Mouse (Mus musculus) myocyte (in vitro differentiated cells): ENCODE data around the gene St5. TPM values are rescaled to one million over a fixed set of nuclear protein-coding genes. Genes with fewer than 3 reads are reported as not detected.

ENCODE experiments used
- H3K27me3 ChIP-seq: one replicate; pipeline ENCODE4 v1.6.1; 2011; ENCODE audit not compliant: control insufficient read depth, insufficient read depth, insufficient read length
- H3K36me3 ChIP-seq: one replicate; pipeline ENCODE4 v1.6.1; 2011; ENCODE audit not compliant: control insufficient read depth, insufficient read depth
- H3K4me2 ChIP-seq: one replicate; pipeline ENCODE4 v1.6.1; 2011; ENCODE audit warnings: low read depth, control low read depth
- H3K4me3 ChIP-seq: one replicate; pipeline ENCODE4 v1.5.1; 2011; ENCODE audit warnings: mild to moderate bottlenecking, control low read depth, moderate library complexity
- H3K79me2 ChIP-seq: one replicate; pipeline ENCODE4 v1.6.1; 2011; ENCODE audit not compliant: control insufficient read depth, insufficient read depth
- H3ac ChIP-seq: one replicate; pipeline ENCODE4 v1.6.1; 2011; ENCODE audit not compliant: control insufficient read depth, insufficient read length
- CEBPB ChIP-seq: IDR thresholded peaks from 2 replicates; pipeline ENCODE4 v1.6.1; 2011; ENCODE audit warnings: mild to moderate bottlenecking, moderate library complexity; ENCODE audit not compliant: poor library complexity, insufficient read depth, severe bottlenecking
- E2F4 ChIP-seq: IDR thresholded peaks from one replicate; pipeline ENCODE4 v1.6.1; 2011; ENCODE audit warnings: mild to moderate bottlenecking, control low read depth, moderate library complexity; ENCODE audit not compliant: insufficient read depth
- MAX ChIP-seq: IDR thresholded peaks from one replicate; pipeline ENCODE4 v1.6.1; 2011; ENCODE audit warnings: low read depth, mild to moderate bottlenecking, control low read depth
- MYOD1 ChIP-seq, 3 experiments: IDR thresholded peaks; one replicate each; pipeline ENCODE4 v1.6.1; 2011; ENCODE audit warnings: control low read depth in 2 of 3, low read depth in 2 of 3, mild to moderate bottlenecking in 2 of 3, moderate library complexity in 1 of 3; ENCODE audit not compliant: insufficient read length in 2 of 3, control insufficient read depth in 1 of 3
- MYOG ChIP-seq, 3 experiments: IDR thresholded peaks; one replicate each; pipeline ENCODE4 v1.6.1; 2011; ENCODE audit warnings: control low read depth in 2 of 3, low read depth in 2 of 3, mild to moderate bottlenecking in 2 of 3; ENCODE audit not compliant: insufficient read length in 2 of 3, control insufficient read depth in 1 of 3, insufficient read depth in 1 of 3
- POLR2A ChIP-seq: IDR thresholded peaks from one replicate; pipeline ENCODE4 v1.6.1; 2011; ENCODE audit warnings: low read depth, mild to moderate bottlenecking, control low read depth, moderate library complexity; ENCODE audit not compliant: insufficient read length
- POLR2AphosphoS2 ChIP-seq: IDR thresholded peaks from one replicate; pipeline ENCODE4 v1.6.1; 2011; ENCODE audit warnings: low read depth, control low read depth; ENCODE audit not compliant: insufficient read length
- REST ChIP-seq: IDR thresholded peaks from one replicate; pipeline ENCODE4 v1.6.1; 2011; ENCODE audit warnings: mild to moderate bottlenecking, control low read depth, moderate library complexity; ENCODE audit not compliant: insufficient read depth, insufficient read length
- SRF ChIP-seq: IDR thresholded peaks from one replicate; pipeline ENCODE4 v1.6.1; 2011; ENCODE audit warnings: low read depth; ENCODE audit not compliant: control insufficient read depth, insufficient read length
- TCF12 ChIP-seq: IDR thresholded peaks from one replicate; pipeline ENCODE4 v1.6.1; 2011; ENCODE audit warnings: mild to moderate bottlenecking, control low read depth; ENCODE audit not compliant: poor library complexity, insufficient read depth, severe bottlenecking
- TCF3 ChIP-seq: IDR thresholded peaks from one replicate; pipeline ENCODE4 v1.6.1; 2011; ENCODE audit warnings: low read depth, control low read depth; ENCODE audit not compliant: insufficient read length
- USF1 ChIP-seq: IDR thresholded peaks from one replicate; pipeline ENCODE4 v1.6.1; 2011; ENCODE audit warnings: low read depth, mild to moderate bottlenecking, control low read depth, moderate library complexity
- polyA plus RNA-seq: library from polyadenylated mRNA; unstranded; fragments of >200 nt; fragmentation: generic; extraction: Trizol; gene quantifications from one replicate; pipeline ENCODE4 v1.2.1, GENCODE M21; 2012; ENCODE audit warnings: missing spikeins

Gene St5
- polyA plus RNA-seq, 1 experiment = 34.1 TPM

GRCm38 (mm10) chr7:109536451-109536946, 166.9 kb downstream of the St5 start:
- no peaks in the 10 kb centered on the region for H3K27me3 ChIP-seq
- no peak overlapping the region for H3K4me3 ChIP-seq
- no peak overlapping the region for H3ac ChIP-seq
- H3K4me2 ChIP-seq = no peak overlapping the region
- TF ChIP-seq REST (no peak), USF1 (no peak), MYOG (IDR thresholded peaks at IDR 0.05; ENCODE audit: control insufficient read depth in 1 of 3, insufficient read depth in 1 of 3, insufficient read length in 2 of 3, low read depth in 2 of 3) (peak in 2 of 3 experiments; percentile 31 to 71), MAX (no peak), TCF12 (peak; percentile 19), POLR2A (no peak), E2F4 (no peak), POLR2AphosphoS2 (no peak), TCF3 (no peak), CEBPB (no peak), SRF (peak; percentile 86), MYOD1 (IDR thresholded peaks at IDR 0.05; ENCODE audit: control insufficient read depth in 1 of 3, insufficient read length in 2 of 3, low read depth in 2 of 3) (peak; percentile 14 to 84 (median 76))
- H3K79me2 ChIP-seq = no peaks in the 10 kb centered on the region
- peaks cover 31% of the 10 kb centered on the region for H3K36me3 ChIP-seq

- TF ChIP-seq SRF (no peak), E2F4 (no peak), MYOG (IDR thresholded peaks at IDR 0.05; ENCODE audit: control insufficient read depth in 1 of 3, insufficient read depth in 1 of 3, insufficient read length in 2 of 3, low read depth in 2 of 3) (no peak), TCF12 (no peak), MYOD1 (IDR thresholded peaks at IDR 0.05; ENCODE audit: control insufficient read depth in 1 of 3, insufficient read length in 2 of 3, low read depth in 2 of 3) (no peak), USF1 (no peak), TCF3 (no peak), POLR2AphosphoS2 (no peak), POLR2A (no peak)
- no peaks in the 10 kb centered on the region for H3K27me3 ChIP-seq
- H3K79me2 ChIP-seq = no peaks in the 10 kb centered on the region
- H3K4me3 ChIP-seq = no peak overlapping the region
- H3K36me3 ChIP-seq = peaks cover 37% of the 10 kb centered on the region
- no peak overlapping the region for H3ac ChIP-seq
- no peak overlapping the region for H3K4me2 ChIP-seq
Measured at GRCm38 (mm10) chr7:109534921-109535320, 168.5 kb downstream of the St5 start.

- H3K4me3 ChIP-seq = no peak overlapping the region
- no peak overlapping the region for H3ac ChIP-seq
- no peaks in the 10 kb centered on the region for H3K27me3 ChIP-seq
- H3K4me2 ChIP-seq = no peak overlapping the region
- H3K36me3 ChIP-seq = peaks cover 31% of the 10 kb centered on the region
- H3K79me2 ChIP-seq = no peaks in the 10 kb centered on the region
- peak in 1 of 3 experiments; percentile 81 for TF ChIP-seq MYOD1 (IDR thresholded peaks at IDR 0.05; ENCODE audit: control insufficient read depth in 1 of 3, insufficient read length in 2 of 3, low read depth in 2 of 3)
- TF ChIP-seq POLR2AphosphoS2 = no peak
- TF ChIP-seq MYOG (IDR thresholded peaks at IDR 0.05; ENCODE audit: control insufficient read depth in 1 of 3, insufficient read depth in 1 of 3, insufficient read length in 2 of 3, low read depth in 2 of 3) = peak in 2 of 3 experiments; percentile 38 to 56
Measured at GRCm38 (mm10) chr7:109533888-109534287, 169.5 kb downstream of the St5 start.

GRCm38 (mm10) chr7:109533129-109533528, 170.3 kb downstream of the St5 start:
- Histone ChIP-seq H3K36me3 (peaks cover 23% of the 10 kb centered on the region), H3K79me2 (no peaks in the 10 kb centered on the region), H3K4me3 (no peak overlapping the region), H3K27me3 (no peaks in the 10 kb centered on the region), H3K4me2 (no peak overlapping the region), H3ac (no peak overlapping the region)
- TF ChIP-seq TCF3 (no peak), USF1 (no peak), CEBPB (no peak), TCF12 (no peak), REST (no peak), MYOD1 (IDR thresholded peaks at IDR 0.05; ENCODE audit: control insufficient read depth in 1 of 3, insufficient read length in 2 of 3, low read depth in 2 of 3) (no peak), POLR2A (no peak), POLR2AphosphoS2 (no peak), SRF (no peak), E2F4 (no peak), MYOG (IDR thresholded peaks at IDR 0.05; ENCODE audit: control insufficient read depth in 1 of 3, insufficient read depth in 1 of 3, insufficient read length in 2 of 3, low read depth in 2 of 3) (no peak), MAX (no peak)

GRCm38 (mm10) chr7:109532691-109533090, 170.7 kb downstream of the St5 start:
- TF ChIP-seq MYOG (IDR thresholded peaks at IDR 0.05; ENCODE audit: control insufficient read depth in 1 of 3, insufficient read depth in 1 of 3, insufficient read length in 2 of 3, low read depth in 2 of 3) (peak in 2 of 3 experiments; percentile 69 to 80), E2F4 (no peak), MYOD1 (IDR thresholded peaks at IDR 0.05; ENCODE audit: control insufficient read depth in 1 of 3, insufficient read length in 2 of 3, low read depth in 2 of 3) (peak in 2 of 3 experiments; percentile 64 to 83)
- no peak overlapping the region for H3K4me2 ChIP-seq

More at GRCm38 (mm10) chr7:109532691-109533090, 170.7 kb downstream of the St5 start:
- Histone ChIP-seq H3K36me3 (peaks cover 20% of the 10 kb centered on the region), H3ac (no peak overlapping the region), H3K27me3 (no peaks in the 10 kb centered on the region), H3K4me3 (no peak overlapping the region), H3K79me2 (no peaks in the 10 kb centered on the region)
